Mouse (Mus musculus) megakaryocyte, embryonic 14.5 days (primary cell): ENCODE measurements around the gene Gm9780. TPM values are rescaled to one million over a fixed set of nuclear protein-coding genes. Genes with fewer than 3 reads are reported as not detected.
"Not testable (repeated sequence)": the region's sequence is repeated elsewhere in the genome, so short reads cannot be mapped to it uniquely, and the experiment has no call there.

ENCODE experiments used
- H3K27me3 ChIP-seq: replicated peaks from 2 replicates; pipeline ENCODE3; 2012; ENCODE audit warnings: inconsistent platforms
- H3K36me3 ChIP-seq: replicated peaks from 2 replicates; pipeline ENCODE3; 2012; ENCODE audit warnings: low read length, inconsistent platforms, mixed read lengths
- H3K4me1 ChIP-seq: 2 replicates; pipeline ENCODE4 v1.6.1; 2012; ENCODE audit warnings: inconsistent platforms
- H3K4me3 ChIP-seq: replicated peaks from 2 replicates; pipeline ENCODE3; 2012; ENCODE audit warnings: moderate library complexity, mild to moderate bottlenecking, inconsistent platforms
- H3K9me3 ChIP-seq: 2 replicates; pipeline ENCODE4 v1.6.1; 2012; ENCODE audit warnings: inconsistent platforms
- polyA plus RNA-seq: library from polyadenylated mRNA; stranded (reverse); fragments of >175 nt; gene quantifications from 2 replicates; pipeline ENCODE4 v1.2.3, GENCODE M21; 2012; ENCODE audit warnings: low replicate concordance; ENCODE audit not compliant: insufficient read depth

The Gm9780 gene
- polyA plus RNA-seq, 1 experiment: not detected

- H3K4me3 ChIP-seq, H3K4me1 ChIP-seq, H3K36me3 ChIP-seq, H3K9me3 ChIP-seq, H3K27me3 ChIP-seq: not testable (repeated sequence)
These were observed 26.1 kb downstream of the Gm9780 start for GRCm38 (mm10) chr14:26016414-26016813.

- not testable (repeated sequence) for H3K27me3 ChIP-seq, H3K36me3 ChIP-seq, H3K4me1 ChIP-seq, H3K4me3 ChIP-seq, H3K9me3 ChIP-seq
These were observed 35.0 kb downstream of the Gm9780 start for GRCm38 (mm10) chr14:26007462-26007861.

- H3K36me3 ChIP-seq, H3K4me3 ChIP-seq, H3K9me3 ChIP-seq, H3K27me3 ChIP-seq, H3K4me1 ChIP-seq: not testable (repeated sequence)
These were observed 60.6 kb downstream of the Gm9780 start for GRCm38 (mm10) chr14:25981880-25982279.

- not testable (repeated sequence) for H3K9me3 ChIP-seq, H3K27me3 ChIP-seq, H3K4me3 ChIP-seq, H3K36me3 ChIP-seq, H3K4me1 ChIP-seq
These were observed 63.1 kb downstream of the Gm9780 start for GRCm38 (mm10) chr14:25979242-25979941.

- H3K4me3 ChIP-seq, H3K4me1 ChIP-seq, H3K36me3 ChIP-seq, H3K27me3 ChIP-seq, H3K9me3 ChIP-seq: not testable (repeated sequence)
These were observed 63.9 kb downstream of the Gm9780 start, which contains the start of gene Duxbl1 for GRCm38 (mm10) chr14:25978371-25979241. Gene Duxbl1, plus strand, starts transcription at chr14:25978577.

Other genes with a start within 250 kb of the Gm9780 start
- 67.6 and 164 TPM in 2 replicates for gene Anxa11, start 200.6 kb downstream of the Gm9780 start, polyA plus RNA-seq
- not detected in 2 replicates for gene Plac9a, start 139.6 kb downstream of the Gm9780 start, polyA plus RNA-seq
- gene Tmem254a, start 115.0 kb downstream of the Gm9780 start, polyA plus RNA-seq: 0.85 TPM in 1 of 2 replicates, not detected in the other
- not detected in 2 replicates for gene Cphx1, start 104.4 kb downstream of the Gm9780 start, polyA plus RNA-seq
- gene Duxbl1, start 64.1 kb downstream of the Gm9780 start, polyA plus RNA-seq: not detected in 2 replicates
- gene Tmem254c, start 24.6 kb upstream of the Gm9780 start, polyA plus RNA-seq: 10.8 and 15.7 TPM in 2 replicates
- gene Cphx2, start 38.8 kb upstream of the Gm9780 start, polyA plus RNA-seq: not detected in 2 replicates
- not detected in 2 replicates for gene Cphx3, start 39.6 kb upstream of the Gm9780 start, polyA plus RNA-seq
- not detected in 2 replicates for gene Duxbl2, start 75.6 kb upstream of the Gm9780 start, polyA plus RNA-seq
- not detected in 2 replicates for gene Plac9b, start 139.8 kb upstream of the Gm9780 start, polyA plus RNA-seq
- 2.4 TPM in 1 of 2 replicates, not detected in the other for gene Tmem254b, start 164.3 kb upstream of the Gm9780 start, polyA plus RNA-seq
- not detected in 2 replicates for gene Duxbl3, start 215.3 kb upstream of the Gm9780 start, polyA plus RNA-seq